Mouse (Mus musculus): ENCODE measurements around the gene Agrn. TPM values are rescaled to one million over a fixed set of nuclear protein-coding genes. Genes with fewer than 3 reads are reported as not detected.

The Agrn gene
- 10 to 100 TPM; 13.3 to 16.7 TPM for total RNA-seq (2023)

DNA sequence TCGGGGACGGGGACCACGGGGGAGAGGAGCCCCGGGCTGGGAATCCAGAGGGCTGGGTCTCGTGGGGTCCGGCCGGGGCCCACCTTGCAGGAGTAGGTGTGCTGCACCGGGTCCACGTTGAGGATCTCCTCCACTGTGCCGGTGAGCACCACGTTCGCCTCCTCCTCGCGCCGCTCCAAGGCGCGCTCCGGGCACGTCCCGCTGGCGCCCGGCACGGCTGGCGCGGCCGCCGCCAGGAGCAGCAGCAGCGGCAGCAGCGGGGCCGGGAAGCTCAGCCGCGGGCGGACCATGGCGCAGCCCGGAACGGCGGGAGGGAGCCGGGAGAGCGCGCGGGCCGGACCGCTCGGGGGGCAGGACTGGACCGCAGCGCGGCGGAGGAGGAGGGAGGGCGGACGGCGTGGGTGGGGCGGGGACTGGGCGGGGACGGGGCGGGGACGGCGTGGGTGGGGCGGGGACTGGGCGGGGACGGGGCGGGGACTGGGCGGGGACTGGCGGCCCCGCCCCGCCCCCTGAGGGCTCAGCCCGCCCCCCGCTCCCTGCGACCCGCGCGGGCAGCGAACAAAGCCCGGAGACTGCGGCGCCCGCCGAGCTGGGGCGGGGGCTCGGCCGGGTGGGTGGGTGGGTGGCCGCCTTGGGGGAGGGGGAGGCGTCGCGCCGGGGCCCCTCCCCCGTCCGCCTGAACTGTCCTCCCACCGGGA, at the start of gene Agrn:
Agrn (minus strand) TSS at position 358 of the 698 bp plus-strand sequence.

DNA sequence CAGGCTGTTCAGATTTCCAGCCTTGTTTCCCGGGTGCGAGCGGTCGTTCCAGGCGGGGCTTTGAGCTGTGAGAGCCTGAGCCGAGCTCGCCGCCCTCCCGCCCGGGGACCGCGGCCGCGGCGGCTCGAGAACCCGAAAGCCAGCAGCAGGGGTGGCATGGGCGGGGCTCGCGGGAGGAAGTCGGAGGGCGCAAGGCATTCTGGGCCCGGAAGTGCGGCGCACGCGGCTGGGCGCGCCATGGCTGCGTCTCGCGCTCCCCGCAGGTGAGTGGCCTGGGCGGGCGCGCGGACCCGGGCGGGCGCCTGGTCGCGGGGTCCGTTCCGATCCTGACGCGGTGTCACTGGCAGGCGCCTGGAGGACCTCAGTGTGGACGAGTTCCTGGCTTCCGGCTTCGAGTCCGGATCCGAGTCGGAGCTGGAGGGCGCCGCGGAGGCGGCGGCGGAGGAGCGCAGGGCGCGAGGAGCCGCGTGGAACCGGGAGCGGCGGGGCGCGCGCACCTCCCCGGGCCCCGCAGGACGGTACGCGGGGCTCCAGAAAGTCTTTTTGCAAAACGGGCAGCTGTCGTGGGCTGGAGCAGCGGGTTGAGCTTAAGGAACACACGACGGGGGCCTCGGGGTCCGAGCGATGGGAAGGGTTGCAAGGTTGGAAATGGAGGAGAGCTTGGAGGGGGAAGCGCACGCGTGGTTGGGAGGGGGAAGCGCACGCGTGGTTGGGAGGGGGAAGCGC, 38.7 kb upstream of the Agrn start, which contains the start of gene Noc2l:
Noc2l (plus strand) TSS at position 203 of the 726 bp plus-strand sequence.

DNA sequence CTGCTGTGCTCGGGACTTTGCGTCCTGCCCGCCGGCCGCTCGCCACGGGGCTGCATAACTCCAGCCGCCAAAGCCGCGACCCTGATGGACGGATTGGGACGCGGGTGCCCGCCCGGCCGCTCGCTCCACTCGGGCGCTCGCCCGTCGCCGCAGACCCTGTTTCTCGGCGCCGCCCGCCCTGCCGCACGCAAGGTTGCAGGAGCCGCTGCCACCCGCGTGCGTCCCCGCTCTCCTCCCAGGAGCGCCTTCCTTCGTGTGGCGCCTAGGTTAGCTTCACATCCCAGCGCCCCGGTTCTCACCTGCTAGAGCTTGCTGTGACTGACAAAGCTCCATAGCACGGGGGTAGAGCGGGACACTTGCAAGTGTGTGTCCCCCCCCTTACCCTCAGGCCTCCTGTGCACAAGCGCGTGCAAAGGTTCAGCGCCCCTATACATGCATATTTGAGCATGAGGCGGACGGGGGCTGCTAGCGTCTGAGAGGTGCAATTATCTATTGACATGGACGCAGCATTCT, 37.5 kb upstream of the Agrn start, which contains the start of gene Plekhn1:
Plekhn1 (minus strand) TSS at position 157 of the 513 bp plus-strand sequence.

DNA sequence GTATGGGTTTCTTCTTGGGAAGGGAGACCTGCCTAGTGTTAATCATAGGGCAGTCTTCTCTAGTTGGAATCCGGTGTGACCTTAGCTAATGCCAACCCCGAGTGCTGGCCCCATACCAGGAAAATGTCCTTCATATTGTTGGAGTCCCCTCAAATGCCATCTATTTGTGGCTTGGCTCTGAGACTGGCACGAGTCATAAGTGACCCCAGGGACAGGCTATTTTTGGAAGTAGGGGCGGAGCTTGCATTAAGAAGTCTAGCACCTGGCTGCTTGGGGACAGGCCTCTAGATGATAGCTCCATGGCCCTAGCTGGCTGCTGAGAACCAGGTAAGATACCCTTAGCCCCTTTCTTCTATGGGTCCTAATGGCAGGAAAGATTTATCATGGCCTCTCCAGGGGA, 18.4 kb upstream of the Agrn start, which contains the start of gene Perm1:
Perm1 (plus strand) TSS at position 220 of the 400 bp plus-strand sequence.

DNA sequence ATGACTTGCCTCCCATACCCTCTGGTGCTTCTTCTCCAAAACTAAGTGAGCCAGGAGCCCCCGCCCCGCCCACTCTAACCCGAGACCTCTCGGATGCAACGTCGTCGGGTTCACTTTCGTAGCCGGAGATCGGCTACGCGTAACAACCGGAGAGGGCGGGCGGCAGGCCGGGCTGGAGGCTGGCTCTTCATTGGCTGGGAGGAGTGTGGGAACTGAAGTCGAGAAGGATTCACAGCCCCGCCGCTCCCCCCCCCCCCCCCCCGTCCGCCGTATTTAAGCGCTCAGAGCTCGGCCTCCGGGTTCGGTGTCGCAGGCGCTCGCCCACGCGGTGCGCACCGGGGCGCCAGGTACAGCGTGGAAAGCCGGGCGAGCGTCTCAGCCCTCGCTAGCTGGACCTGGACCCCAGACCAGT, 5.7 kb upstream of the Agrn start, which contains the start of gene AW011738:
AW011738 (plus strand) TSS at position 304 of the 412 bp plus-strand sequence.

DNA sequence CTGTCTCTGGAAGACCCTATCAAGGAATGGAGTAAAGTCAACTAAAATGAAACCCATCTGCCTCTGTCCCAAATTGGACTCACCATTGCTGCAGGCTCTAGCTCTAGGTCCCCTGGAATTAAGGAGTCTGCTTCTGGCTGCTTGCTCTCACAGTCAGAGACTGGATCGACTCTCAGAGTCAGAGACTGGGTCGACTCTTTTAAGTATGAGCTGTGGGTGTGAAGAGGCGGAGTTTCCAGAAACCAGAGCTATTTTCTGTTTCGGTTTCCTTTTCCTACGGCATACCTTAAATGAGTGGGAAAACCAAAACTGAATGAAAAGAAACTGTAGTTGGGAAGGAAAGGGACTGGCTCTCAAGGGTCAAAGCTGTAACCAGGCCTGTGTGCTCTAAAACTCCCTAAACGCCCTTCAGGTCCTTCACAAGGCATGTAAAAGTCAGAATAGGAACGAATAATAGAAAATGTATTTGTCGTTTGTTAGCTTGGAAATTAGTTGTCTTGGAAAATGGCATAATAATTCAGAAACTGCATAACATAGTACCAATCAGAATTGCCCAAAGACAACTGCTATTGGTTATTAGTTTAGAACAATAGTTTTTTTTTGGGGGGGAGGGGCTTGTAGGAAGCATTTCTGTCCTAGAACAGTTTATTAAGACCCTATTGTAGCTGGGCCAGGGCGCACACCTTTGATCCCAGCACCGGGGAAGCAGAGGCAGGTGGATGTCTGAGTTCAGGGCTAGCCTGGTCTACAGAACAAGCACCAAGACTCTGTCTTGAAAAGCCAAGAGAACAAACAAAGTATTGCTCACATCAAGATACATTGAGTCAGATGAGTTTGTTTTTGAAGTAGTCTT, 3.6 kb upstream of the Agrn start, which contains the start of gene Isg15:
Isg15 (minus strand) TSS at position 196 of the 853 bp plus-strand sequence.

DNA sequence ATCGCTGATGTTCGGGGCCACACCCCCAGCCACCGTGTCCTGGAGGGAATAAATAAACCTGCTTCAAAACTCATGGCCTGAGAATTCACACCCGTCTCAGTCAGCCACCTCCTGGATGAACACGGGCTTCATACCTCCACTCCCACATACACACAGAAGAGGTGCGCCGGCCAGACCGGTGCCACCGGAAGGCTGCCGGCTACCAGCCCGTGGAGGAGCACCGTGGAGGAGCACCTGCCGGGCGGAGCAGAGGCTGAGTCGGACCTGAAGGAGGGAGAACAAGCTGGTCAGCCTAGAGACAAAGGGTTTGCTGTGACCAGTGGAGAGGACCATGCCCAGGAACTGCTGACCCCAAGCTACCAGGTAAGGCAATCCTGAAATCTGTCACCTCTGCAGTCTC, 66.9 kb downstream of the Agrn start, which contains the start of gene Rnf223:
Rnf223 (plus strand) TSS at position 78 of the 400 bp plus-strand sequence.

Other genes with a start within 250 kb of the Agrn start
- gene C1qtnf12, start 235.2 kb downstream of the Agrn start, total RNA-seq (2023) = 10 to 100 TPM; 20.5 to 36.9 TPM
- 1 to 10 TPM; 2.0 to 2.4 TPM for gene B3galt6, start 204.8 kb downstream of the Agrn start, total RNA-seq (2023)
- 100 to 1,000 TPM in 1 of 2 experiments, 10 to 100 TPM in 1; 97.9 to 120 TPM for gene Sdf4, start 204.6 kb downstream of the Agrn start, total RNA-seq (2023)
- 1 to 10 TPM; 1.9 to 2.0 TPM for gene Tnfrsf4, start 183.6 kb downstream of the Agrn start, total RNA-seq (2023)
- 1 to 10 TPM; 3.9 to 6.7 TPM for gene Tnfrsf18, start 171.3 kb downstream of the Agrn start, total RNA-seq (2023)
- not detected for gene Ttll10, start 138.1 kb downstream of the Agrn start, total RNA-seq (2023)
- 10 to 100 TPM; 14.9 to 19.7 TPM for gene 9430015G10Rik, start 87.5 kb downstream of the Agrn start, total RNA-seq (2023)
- under 1 TPM; 0.20 to 0.29 TPM for gene Rnf223, start 67.0 kb downstream of the Agrn start, total RNA-seq (2023)
- gene Isg15, start 3.3 kb upstream of the Agrn start, total RNA-seq (2023) = 10 to 100 TPM; 10.3 to 11.6 TPM
- 1 to 10 TPM; 5.1 to 8.5 TPM for gene AW011738, start 5.8 kb upstream of the Agrn start, total RNA-seq (2023)
- not detected for gene Perm1, start 18.4 kb upstream of the Agrn start, total RNA-seq (2023)
- gene Plekhn1, start 37.4 kb upstream of the Agrn start, total RNA-seq (2023) = 10 to 100 TPM; 14.7 to 15.2 TPM
- gene Noc2l, start 38.5 kb upstream of the Agrn start, total RNA-seq (2023) = 10 to 100 TPM; 27.6 to 28.7 TPM
- 1 to 10 TPM; 3.2 to 3.9 TPM for gene Samd11, start 58.2 kb upstream of the Agrn start, total RNA-seq (2023)
- gene Vmn2r-ps159, start 133.6 kb upstream of the Agrn start, total RNA-seq (2023) = not detected